Mouse (Mus musculus) natural killer cell, adult 2 months (primary cell): ENCODE measurements around the gene Pcsk2.

ENCODE experiments used
- DNase-seq, 2 experiments: peaks; one replicate each; pipeline ENCODE4 v3.0.0; 2022; ENCODE audit warnings: low spot score in 2 of 2

The Pcsk2 gene

DNA sequence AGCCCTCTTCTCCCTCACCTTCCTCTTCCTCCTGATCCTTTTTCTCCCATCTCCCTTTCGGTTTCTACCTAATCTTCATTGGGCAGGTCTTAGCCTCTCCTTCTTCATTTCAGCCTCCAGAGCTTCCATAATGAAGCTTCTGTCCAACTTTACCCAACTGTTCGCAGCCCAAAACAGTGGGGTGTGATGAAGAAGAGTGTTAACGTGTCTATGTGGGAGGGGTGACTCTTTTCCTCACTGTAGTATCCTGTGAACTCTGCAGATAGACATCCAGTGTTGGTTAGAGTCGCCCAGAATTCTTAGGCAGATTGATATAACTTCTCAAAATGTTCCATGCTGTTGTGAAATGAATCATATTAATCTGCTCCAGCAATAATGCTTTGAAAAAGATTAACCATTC is 98.4 kb downstream of the Pcsk2 start:
- DNase-seq, result no peak

- DNase-seq, result no peak
Measured at GRCm38 (mm10) chr2:143646001-143646400, 100.0 kb downstream of the Pcsk2 start.

GRCm38 (mm10) chr2:143654621-143655020 is 108.7 kb downstream of the Pcsk2 start:
- no peak for DNase-seq

DNA sequence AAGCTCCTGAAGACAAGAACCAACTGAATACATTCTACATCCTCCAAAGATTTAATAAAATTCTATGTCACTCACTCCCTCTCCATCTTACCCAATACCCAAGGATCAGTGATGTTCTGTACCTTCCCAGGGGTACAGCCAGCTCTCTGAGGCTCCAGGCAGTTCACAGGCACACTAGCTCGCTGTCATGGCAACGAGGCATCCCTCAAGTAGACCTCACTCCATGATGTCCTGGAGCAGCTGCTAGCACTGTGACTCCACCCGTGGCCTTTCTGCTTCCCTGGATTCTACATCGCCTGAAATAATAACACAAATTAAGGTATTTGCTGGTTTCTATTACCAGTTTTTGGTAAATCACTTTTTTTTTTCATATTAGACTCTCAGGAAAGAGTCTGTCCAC is 111.0 kb downstream of the Pcsk2 start:
- DNase-seq, result no peak

GRCm38 (mm10) chr2:143666785-143667184 is 120.8 kb downstream of the Pcsk2 start:
- no peak for DNase-seq

DNA sequence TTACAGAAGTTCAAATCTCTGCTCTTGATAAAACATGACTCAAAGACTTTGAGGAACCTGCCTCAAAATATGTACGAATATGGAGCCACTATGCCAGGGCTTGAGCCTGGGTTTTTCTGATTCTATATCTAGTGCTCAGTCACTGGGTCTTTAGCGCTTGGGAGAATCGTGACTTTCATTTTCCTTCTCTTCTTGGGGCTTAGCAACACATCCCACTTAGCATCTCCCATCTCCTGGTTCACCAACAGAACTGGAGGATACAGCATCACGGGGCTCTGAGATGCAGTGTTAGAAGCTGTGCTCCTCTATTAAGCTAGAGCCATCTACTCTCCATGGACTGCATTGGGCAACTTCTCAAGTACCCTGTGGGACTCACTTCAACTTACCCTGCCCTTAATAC is 131.9 kb downstream of the Pcsk2 start:
- DNase-seq, result no peak

- DNase-seq, result no peak
Measured at GRCm38 (mm10) chr2:143679513-143679912, 133.6 kb downstream of the Pcsk2 start.

DNA sequence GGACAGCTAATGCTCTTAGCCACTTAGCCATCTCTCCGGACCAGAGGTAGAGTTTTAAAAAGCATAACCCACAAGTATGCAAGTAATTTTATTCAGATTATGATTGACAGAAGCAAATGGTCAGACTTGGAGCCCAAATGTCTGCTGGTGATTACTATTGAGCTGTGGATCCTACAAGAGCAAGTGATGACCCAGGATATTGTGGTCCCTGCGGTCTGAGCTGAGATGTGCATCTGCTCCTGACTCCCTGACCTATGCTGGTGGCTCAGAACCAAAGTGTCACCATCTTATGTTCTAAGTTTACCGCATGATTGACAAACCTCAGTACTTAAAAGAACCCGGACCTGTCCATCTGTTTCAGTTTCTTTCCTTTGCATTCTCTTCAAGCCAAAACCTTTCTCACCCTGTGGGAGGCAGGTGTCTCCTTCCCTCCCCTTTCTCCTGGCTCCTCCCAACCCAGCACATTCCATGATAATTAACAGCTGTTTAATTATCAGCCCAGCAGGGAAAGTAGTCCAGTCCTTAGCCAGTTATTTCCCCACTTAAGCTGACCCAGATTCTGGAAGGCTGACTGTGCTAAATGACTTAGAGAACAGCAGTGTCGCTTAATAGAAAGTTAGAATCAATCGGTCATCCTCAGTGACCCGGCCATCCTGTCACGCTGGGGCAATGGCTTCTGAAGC is 136.1 kb downstream of the Pcsk2 start:
- no peak for DNase-seq

GRCm38 (mm10) chr2:143683513-143683912 is 137.6 kb downstream of the Pcsk2 start:
- DNase-seq, result no peak

- DNase-seq, result no peak
Measured at GRCm38 (mm10) chr2:143691244-143691643, 145.3 kb downstream of the Pcsk2 start.

- DNase-seq, result no peak
Measured at GRCm38 (mm10) chr2:143696026-143696557, 150.1 kb downstream of the Pcsk2 start.

- no peak for DNase-seq
Measured at GRCm38 (mm10) chr2:143696704-143697103, 150.7 kb downstream of the Pcsk2 start.

- no peak for DNase-seq
Measured at GRCm38 (mm10) chr2:143701141-143701540, 155.2 kb downstream of the Pcsk2 start.

DNA sequence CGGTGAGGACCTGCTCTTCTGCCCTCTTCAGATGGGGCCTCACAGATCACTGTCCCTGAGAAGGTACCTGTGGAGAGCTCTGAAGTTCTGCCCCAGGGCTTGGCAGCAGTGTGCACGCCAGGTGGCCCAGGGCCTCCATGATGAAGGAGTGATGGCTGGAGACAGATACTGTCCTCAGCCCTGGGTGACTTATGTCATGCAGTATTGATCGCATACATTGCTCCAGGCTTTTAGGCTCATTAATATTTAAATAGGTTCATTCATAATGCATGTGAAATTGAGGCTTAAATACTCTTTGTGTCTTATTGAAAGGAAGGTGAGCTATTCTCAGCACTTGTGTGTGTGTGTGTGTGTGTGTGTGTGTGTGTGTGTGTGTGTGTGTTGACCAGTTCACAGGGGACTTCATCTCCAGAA is 157.0 kb downstream of the Pcsk2 start:
- no peak for DNase-seq

- DNase-seq, result no peak
Measured at GRCm38 (mm10) chr2:143708205-143708604, 162.2 kb downstream of the Pcsk2 start.

DNA sequence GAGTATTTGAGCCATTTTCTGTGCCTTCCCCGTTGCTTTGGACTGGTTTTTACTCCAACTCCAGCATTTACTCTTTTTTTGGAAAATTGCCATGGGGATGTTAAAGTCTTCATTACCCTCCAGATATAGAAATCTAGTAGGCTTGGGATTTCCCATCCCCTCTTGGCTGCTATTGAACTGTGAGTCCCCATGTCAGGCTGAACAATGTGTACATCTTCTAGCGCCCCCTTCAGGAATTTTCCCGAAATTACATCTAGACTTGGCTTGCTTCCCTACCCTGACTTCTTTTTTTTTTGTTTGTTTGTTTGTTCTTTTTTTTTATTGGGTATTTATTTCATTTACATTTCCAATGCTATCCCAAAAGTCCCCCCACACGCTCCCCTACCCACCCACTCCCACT is 163.3 kb downstream of the Pcsk2 start:
- DNase-seq, result no peak

DNA sequence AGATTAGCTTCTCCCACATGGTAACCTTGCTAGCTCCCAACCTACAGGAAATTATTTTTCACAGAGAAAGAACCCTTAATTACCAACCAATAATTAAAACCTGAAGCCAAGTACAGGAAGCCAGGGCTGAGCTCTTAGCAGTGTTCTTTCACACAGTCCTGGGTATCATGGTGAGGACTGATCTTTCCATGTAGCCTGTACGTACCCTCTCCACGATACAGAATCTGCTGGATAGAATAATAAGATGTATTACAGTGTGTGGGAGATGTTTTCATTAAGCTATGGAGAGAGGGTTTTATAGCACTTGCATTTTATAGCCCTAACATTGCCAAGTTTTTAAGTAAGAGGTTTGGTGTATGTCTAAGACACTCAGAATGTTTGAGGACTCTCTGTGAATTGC is 164.0 kb downstream of the Pcsk2 start:
- no peak for DNase-seq

- DNase-seq, result no peak
Measured at GRCm38 (mm10) chr2:143711886-143712285, 165.9 kb downstream of the Pcsk2 start.

DNA sequence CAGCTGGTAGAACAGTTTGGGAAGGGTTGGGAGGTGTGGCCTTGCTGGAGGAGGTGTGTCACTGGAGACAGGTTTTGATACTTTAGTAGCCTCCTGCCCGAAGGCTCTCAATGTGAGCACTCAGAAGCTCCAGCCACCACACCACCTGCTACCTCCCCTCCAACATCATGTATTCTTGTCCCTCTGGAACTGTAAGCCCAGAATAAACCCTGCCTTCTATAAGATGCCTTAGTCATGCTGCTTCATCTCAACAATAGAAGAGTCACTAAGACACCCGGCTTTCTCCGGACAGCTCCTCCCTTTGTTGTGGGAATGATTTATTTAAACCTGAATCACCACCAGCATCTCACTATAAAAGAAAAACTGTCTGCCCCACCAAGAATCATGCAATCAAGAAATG is 166.9 kb downstream of the Pcsk2 start:
- DNase-seq, result no peak

- no peak for DNase-seq
Measured at GRCm38 (mm10) chr2:143713902-143714301, 167.9 kb downstream of the Pcsk2 start.

DNA sequence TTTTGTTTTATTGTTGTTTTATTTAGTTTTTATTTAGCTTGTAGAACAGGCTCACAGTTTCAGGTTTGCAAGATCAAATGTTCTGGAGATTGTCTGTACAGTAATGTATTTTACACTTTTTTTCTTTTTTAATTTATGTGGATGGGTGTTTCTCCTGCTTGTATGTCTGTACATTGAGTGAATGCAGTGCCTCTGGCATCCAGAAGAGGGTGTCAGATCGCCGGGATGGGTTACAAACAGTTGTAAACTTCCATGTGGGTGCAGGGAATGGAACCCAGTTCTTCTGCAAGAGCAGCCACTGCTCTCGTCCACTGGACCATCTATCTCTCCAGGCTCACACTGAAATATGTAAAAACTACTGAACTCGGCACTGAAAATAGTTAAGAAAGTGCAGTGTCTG is 169.2 kb downstream of the Pcsk2 start:
- no peak for DNase-seq

DNA sequence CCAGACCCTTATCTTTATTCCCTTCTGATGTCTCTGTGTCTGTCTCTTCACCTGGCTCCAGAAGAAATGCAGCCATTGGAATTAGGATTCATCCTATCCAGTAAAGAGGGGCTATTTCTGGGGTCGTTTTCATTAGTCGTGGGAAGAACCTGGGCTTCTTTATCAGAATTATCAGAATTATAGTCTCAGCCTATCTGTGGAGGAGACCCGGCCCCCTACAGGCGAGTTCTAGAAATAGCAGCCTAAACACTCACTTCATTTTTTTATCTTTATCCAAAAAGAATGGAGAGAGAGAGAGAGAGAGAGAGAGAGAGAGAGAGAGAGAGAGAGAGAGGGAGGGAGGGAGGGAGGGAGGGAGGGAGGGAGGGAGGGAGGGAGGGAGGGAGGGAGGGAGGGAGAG is 177.3 kb downstream of the Pcsk2 start:
- no peak for DNase-seq

DNA sequence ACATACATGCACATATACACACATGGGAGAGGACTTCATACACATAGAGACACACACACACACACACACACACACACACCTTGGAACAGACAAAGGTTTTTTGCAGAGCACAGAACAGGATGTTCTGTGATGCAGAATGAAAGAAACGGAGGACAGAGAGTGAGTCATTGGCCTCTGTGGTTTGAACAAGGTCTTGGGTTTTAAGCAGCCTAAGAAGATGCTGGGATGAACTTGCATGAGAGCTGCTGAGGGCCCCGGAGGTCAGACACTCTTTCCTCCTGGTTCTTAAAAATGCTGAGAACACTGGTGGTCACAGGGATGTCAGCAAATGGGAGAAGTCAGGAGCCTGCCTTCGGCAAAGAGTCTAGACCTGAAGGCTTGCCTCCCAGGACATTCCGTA is 178.1 kb downstream of the Pcsk2 start:
- DNase-seq, result no peak

GRCm38 (mm10) chr2:143724720-143725119 is 178.8 kb downstream of the Pcsk2 start:
- DNase-seq, result no peak
